Mouse (Mus musculus): ENCODE data around the gene Zfp738.
"Not testable (repeated sequence)": the region's sequence is repeated elsewhere in the genome, so short reads cannot be mapped to it uniquely, and the experiment has no call there.

Gene Zfp738

DNA sequence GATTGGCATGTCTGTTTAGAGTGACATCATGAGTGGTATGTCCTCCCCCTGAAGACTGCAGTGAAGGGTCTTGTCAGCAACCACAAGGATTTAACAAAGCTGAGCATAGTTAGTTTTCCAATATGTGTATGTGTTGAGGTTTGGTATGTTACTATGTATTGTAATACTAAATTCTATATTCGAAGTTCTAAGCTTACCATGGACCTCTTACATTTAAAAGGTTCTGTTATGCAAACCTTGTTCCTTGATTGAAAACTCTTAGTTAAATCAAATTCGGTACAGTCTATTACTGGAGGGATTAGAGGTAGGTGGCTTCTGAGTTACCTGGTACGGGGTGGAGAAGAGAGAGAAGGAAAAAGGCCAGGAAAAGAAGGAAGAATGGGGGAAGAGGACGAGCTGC lies at the start of gene Zfp738:
Zfp738 (minus strand) TSS at position 101 of the 400 bp plus-strand sequence.
- no peak for DNase-seq (ENCODE audit: inconsistent age in 2 of 2, low spot score in 1 of 2)

- DNase-seq (ENCODE audit: inconsistent age in 2 of 2, low spot score in 1 of 2), result not testable (repeated sequence)
Measured at GRCm38 (mm10) chr13:67734391-67734790, 47.5 kb upstream of the Zfp738 start.

DNA sequence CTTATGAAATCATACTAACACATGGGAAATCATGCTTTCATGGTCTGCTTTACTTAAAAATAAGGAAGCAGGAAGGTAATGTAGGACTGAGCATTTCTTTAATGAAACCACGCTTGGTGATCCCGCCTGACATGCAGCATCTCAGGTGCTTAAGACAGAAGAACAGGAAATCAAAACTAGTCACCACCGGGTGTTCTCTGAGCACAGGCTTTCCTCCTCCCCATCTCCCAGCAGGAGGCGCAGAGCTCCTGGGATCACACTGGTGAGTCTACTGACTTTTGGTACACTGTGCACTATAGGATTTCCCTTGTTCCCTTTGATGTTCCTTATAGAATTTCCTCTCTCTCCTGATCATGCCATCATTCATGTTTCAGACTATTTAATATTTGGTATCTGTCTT lies 42.6 kb upstream of the Zfp738 start:
- DNase-seq (ENCODE audit: inconsistent age in 2 of 2, low spot score in 1 of 2), result peak; percentile 41 to 76

GRCm38 (mm10) chr13:67728641-67729318 lies 41.9 kb upstream of the Zfp738 start, which contains the start of gene Zfp65:
Zfp65 (minus strand) TSS chr13:67729173.
- peak; percentile 66 to 90 for DNase-seq (ENCODE audit: inconsistent age in 2 of 2, low spot score in 1 of 2)

DNA sequence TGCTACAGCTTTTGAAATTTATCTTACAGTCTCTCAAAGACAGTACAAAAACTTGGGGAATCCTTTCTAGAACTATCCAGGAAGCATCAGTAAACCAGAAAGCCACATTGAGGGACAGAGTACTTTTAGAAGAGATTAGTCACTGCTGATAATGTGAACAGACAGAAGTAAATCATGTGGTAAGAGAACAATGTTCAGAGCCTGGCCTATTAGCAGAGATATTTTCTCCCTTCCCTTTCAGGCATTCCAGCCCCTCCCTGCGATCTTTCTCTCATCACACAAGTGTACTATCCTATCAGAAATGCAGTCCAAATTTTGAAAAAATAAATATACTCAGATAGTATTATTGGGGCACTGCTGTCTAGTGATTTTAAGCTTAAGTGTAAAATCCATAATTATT lies 41.2 kb upstream of the Zfp738 start:
- peak in 1 of 2 experiments; percentile 53 for DNase-seq (ENCODE audit: inconsistent age in 2 of 2, low spot score in 1 of 2)

GRCm38 (mm10) chr13:67725331-67725730 lies 38.5 kb upstream of the Zfp738 start:
- not testable (repeated sequence) for DNase-seq (ENCODE audit: inconsistent age in 2 of 2, low spot score in 1 of 2)

DNA sequence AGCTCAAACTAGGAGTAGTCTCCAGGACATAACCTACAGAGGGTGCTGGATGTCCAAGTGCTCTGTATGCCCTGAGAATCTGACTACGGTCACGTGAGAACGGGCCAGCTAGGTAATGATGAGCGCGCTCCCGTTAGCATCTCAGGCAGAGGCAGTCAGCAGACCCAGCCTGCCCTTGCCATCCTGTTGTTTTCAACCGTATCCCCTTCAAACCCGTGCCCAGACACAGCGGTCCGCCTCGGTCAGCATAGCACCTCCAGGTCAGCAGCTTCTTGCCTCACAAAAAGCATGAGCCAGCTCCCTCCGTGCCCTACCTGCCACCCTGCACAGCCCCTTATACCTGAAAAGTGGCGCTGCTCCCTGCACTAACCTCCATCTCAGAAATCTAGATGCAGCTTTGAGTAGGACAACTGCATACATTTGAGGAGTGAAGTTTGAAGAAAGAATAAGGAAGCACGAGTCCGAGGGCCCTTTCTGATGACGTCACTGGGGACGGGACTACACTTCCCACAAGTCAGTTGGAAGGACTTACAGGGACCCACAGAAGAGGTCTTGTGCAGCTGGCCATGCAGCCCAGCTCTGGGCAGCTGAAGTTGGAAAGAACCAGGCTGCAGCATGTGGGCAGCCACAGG lies 37.1 kb upstream of the Zfp738 start:
- peak; percentile 88 to 96 for DNase-seq (ENCODE audit: inconsistent age in 2 of 2, low spot score in 1 of 2)

DNA sequence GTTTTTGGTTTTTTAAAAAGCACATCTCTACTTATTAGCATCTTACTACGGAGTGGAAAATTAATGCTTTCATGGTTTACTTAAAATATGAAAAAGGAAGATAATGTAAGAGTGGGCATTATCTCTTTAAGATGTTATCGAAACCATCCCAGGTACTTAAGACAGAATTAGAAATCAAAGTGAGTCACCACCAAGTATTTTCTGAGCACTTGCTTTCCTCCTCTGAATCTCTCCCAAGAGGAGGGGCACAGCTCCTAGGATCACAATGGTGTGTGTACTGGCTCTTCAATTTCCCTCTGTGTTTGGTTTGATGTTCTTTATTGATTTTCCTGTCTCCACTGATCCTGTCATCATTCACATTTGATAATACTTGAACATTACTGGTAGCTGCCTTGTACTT lies 3.0 kb downstream of the Zfp738 start:
- DNase-seq (ENCODE audit: inconsistent age in 2 of 2, low spot score in 1 of 2), result peak in 1 of 2 experiments; percentile 31

DNA sequence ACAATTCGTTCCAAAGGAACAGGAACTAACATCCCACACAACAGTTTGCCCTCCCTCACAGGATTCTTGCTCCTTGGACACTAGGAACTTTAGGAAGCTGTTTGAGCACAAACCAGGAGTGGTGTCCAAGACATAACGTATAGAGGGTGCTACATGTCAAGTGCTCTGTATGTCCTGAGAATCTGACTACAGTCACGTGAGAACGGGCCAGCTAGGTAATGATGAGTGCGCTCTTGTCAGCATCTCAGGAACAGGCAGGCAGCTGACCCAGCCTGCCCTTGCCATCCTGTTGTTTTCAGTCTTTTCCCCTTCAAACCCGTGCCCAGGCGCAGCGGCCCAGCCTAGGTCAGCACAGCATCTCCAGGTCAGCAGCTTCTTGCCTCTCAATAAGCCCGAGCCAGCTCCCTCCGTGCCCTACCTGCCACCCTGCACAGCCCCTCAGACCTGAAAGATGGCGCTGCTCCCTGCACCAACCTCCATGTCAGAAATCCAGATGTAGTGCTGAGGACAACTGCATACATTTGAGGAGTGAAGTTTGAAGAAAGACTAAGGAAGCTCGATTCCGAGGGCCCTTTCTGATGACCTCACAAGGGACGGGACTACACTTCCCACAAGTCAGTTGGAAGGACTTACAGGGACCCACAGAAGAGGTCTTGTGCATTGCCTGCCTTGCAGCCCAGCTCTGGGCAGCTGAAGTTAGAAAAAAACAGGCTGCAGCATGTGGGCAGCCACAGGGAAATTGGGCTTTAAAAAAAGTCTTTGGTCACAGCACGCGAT lies 3.7 kb downstream of the Zfp738 start:
- DNase-seq (ENCODE audit: inconsistent age in 2 of 2, low spot score in 1 of 2), result peak; percentile 87 to 96

- DNase-seq (ENCODE audit: inconsistent age in 2 of 2, low spot score in 1 of 2), result no peak
Measured at GRCm38 (mm10) chr13:67674902-67675301, 12.0 kb downstream of the Zfp738 start.

DNA sequence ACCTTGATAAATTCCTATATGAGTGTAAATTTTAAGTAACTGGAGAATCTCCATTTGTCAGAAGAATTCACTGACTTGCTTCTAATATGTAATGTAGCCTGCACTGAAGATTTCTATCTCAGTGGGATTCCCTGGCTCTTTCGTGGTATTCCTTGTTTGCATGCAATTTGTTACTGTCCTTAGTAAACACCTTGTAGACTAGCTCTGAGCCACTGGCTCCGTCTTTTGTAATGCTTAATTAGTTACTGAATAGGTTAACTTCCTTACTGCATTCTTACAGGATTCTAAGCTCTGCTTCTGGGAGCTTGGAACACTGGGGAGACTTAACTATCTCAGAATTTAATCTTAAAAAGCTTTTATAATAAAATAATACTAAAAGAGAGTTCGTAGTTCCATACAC lies 34.4 kb downstream of the Zfp738 start:
- DNase-seq (ENCODE audit: inconsistent age in 2 of 2, low spot score in 1 of 2), result no peak

GRCm38 (mm10) chr13:67637294-67638007 lies 49.4 kb downstream of the Zfp738 start, which contains the start of the genes Gm49345 and Zfp729a:
Gm49345 (minus strand) TSS chr13:67637769.
Zfp729a (minus strand) TSS chr13:67637791.
- DNase-seq (ENCODE audit: inconsistent age in 2 of 2, low spot score in 1 of 2), result peak; percentile 86 to 96

DNA sequence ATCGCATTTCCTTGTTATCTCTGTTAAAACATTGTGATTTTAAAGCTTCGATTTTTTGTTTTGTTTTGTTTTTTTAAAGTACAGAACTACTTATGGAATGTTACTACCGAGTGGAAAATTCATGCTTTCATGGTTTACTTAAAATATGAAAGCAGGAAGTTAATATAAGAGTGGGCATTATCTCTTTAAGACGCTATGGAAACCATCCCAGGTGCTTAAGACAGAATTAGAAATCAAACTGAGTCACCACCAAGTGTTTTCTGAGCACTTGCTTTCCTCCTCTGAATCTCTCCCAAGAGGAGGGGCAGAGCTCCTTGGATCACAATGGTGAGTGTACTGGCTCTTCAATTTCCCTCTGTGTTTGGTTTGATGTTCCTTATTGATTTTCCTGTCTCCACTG lies 76.8 kb downstream of the Zfp738 start:
- peak in 1 of 2 experiments; percentile 42 for DNase-seq (ENCODE audit: inconsistent age in 2 of 2, low spot score in 1 of 2)

GRCm38 (mm10) chr13:67609066-67609876 lies 77.6 kb downstream of the Zfp738 start, which contains the start of gene Zfp729b:
Zfp729b (minus strand) TSS chr13:67609707.
- DNase-seq (ENCODE audit: inconsistent age in 2 of 2, low spot score in 1 of 2), result peak; percentile 86 to 96
